Mouse (Mus musculus): ENCODE data around the gene Hnrnpc. TPM values are rescaled to one million over a fixed set of nuclear protein-coding genes. Genes with fewer than 3 reads are reported as not detected.

The Hnrnpc gene
- 100 to 1,000 TPM; 421 to 459 TPM for total RNA-seq (2023)

GRCm38 (mm10) chr14:52103856-52104676 is at the start of gene Hnrnpc:
Gene Hnrnpc, minus strand, starts transcription at chr14:52104028.

GRCm38 (mm10) chr14:52110346-52110745 is 6.5 kb upstream of the Hnrnpc start, which contains the start of gene Rpgrip1:
Gene Rpgrip1, plus strand, starts transcription at chr14:52110704.

GRCm38 (mm10) chr14:52042359-52042758 is 61.5 kb downstream of the Hnrnpc start, which contains the start of gene Olfr221:
Gene Olfr221, minus strand, starts transcription at chr14:52042459.

Other genes with a start within 250 kb of the Hnrnpc start
- 10 to 100 TPM; 69.2 to 82.2 TPM for gene Mettl17, start 219.2 kb downstream of the Hnrnpc start, total RNA-seq (2023)
- gene Slc39a2, start 211.1 kb downstream of the Hnrnpc start, total RNA-seq (2023) = 1 to 10 TPM; 1.5 to 1.7 TPM
- 10 to 100 TPM; 17.9 to 18.4 TPM for gene Ndrg2, start 189.9 kb downstream of the Hnrnpc start, total RNA-seq (2023)
- gene Tppp2, start 185.6 kb downstream of the Hnrnpc start, total RNA-seq (2023) = not detected
- gene Rnase13, start 181.3 kb downstream of the Hnrnpc start, total RNA-seq (2023) = not detected
- 1 to 10 TPM; 3.2 to 3.6 TPM for gene Arhgef40, start 119.3 kb downstream of the Hnrnpc start, total RNA-seq (2023)
- not detected for gene Tmem253, start 88.4 kb downstream of the Hnrnpc start, total RNA-seq (2023)
- 10 to 100 TPM; 11.2 to 21.6 TPM for gene Zfp219, start 83.3 kb downstream of the Hnrnpc start, total RNA-seq (2023)
- gene Olfr221, start 61.6 kb downstream of the Hnrnpc start, total RNA-seq (2023) = not detected
- gene Rpgrip1, start 6.7 kb upstream of the Hnrnpc start, total RNA-seq (2023) = 10 to 100 TPM; 16.6 to 17.7 TPM
- 10 to 100 TPM; 71.1 to 71.8 TPM for gene Supt16, start 93.4 kb upstream of the Hnrnpc start, total RNA-seq (2023)
- 100 to 1,000 TPM; 237 to 253 TPM for gene Chd8, start 153.8 kb upstream of the Hnrnpc start, total RNA-seq (2023)
- 100 to 1,000 TPM; 103 to 118 TPM for gene Tox4, start 175.1 kb upstream of the Hnrnpc start, total RNA-seq (2023)
- gene Rab2b, start 175.5 kb upstream of the Hnrnpc start, total RNA-seq (2023) = 10 to 100 TPM; 15.6 to 17.5 TPM
- gene Mettl3, start 201.1 kb upstream of the Hnrnpc start, total RNA-seq (2023) = 10 to 100 TPM; 58.0 to 94.6 TPM
- 1 to 10 TPM; 3.7 to 4.4 TPM for gene Sall2, start 224.7 kb upstream of the Hnrnpc start, total RNA-seq (2023)